Comparison of ENCODE assay signal across 20 mouse cellular contexts in genomic region chr12:69143460-69143859, GRCm38 (mm10). TPM values are rescaled to one million over a fixed set of nuclear protein-coding genes. Genes with fewer than 3 reads are reported as not detected.
"Had no signal": no experiment of that assay in that cellular context is flagged by ENCODE, and none has a peak within 500 bp of the region (broad histone marks: within the 10 kb centered on the region; RNA-seq: fewer than 3 reads in every experiment).

No protein-coding gene starts in this region.

- H3K9ac ChIP-seq: limb, embryonic 15.5 days; liver, embryonic 12.5 days; liver, embryonic 14.5 days; lung, embryonic 14.5 days; neural tube, embryonic 13.5 days; neural tube, embryonic 15.5 days had no signal

- H3K4me3 ChIP-seq: limb, embryonic 15.5 days; liver, embryonic 12.5 days; megakaryocyte, embryonic 14.5 days; myocyte; neural tube, embryonic 13.5 days; neural tube, embryonic 15.5 days had no signal

- H3K36me3 ChIP-seq: limb, embryonic 15.5 days; liver, embryonic 12.5 days; neural tube, embryonic 13.5 days; neural tube, embryonic 15.5 days had no signal

- H3K4me1 ChIP-seq: limb, embryonic 15.5 days; liver, embryonic 12.5 days; megakaryocyte, embryonic 14.5 days had no signal

- H3K4me2 ChIP-seq: limb, embryonic 15.5 days; liver, embryonic 12.5 days; lung, embryonic 14.5 days; neural tube, embryonic 13.5 days; neural tube, embryonic 15.5 days had no signal

- DNase-seq: lung, adult 18-20 months; lung, embryonic 14.5 days; lung, postnatal 10 days; retina, postnatal 1 day; right cerebral cortex, adult 18-20 months; right cerebral cortex, postnatal 25 days; right cerebral cortex, postnatal 4 days; spleen, adult 18-20 months; thymus, adult 2 months; thymus, postnatal 25 days; thymus, postnatal 4 days had no signal

- H3K27ac ChIP-seq: limb, embryonic 15.5 days; liver, embryonic 12.5 days; liver, embryonic 14.5 days; macrophage; neural tube, embryonic 13.5 days; neural tube, embryonic 15.5 days had no signal

- ATAC-seq: liver, embryonic 12.5 days had no signal

- H3K27me3 ChIP-seq: limb, embryonic 15.5 days; liver, embryonic 12.5 days; neural tube, embryonic 13.5 days; neural tube, embryonic 15.5 days had no signal

- H3K9me3 ChIP-seq: limb, embryonic 15.5 days; liver, embryonic 12.5 days; megakaryocyte, embryonic 14.5 days; neural tube, embryonic 13.5 days; neural tube, embryonic 15.5 days had no signal

RNA-seq across cellular contexts. Expression of gene Lrr1, which starts 25.2 kb away (rescaled TPM):
- total RNA-seq: liver, adult 2 months had no signal
- polyA plus RNA-seq: liver, adult 2 months had no signal
